Mouse (Mus musculus) olfactory bulb, adult 2 months (tissue): ENCODE measurements around the gene Gm28048.

ENCODE experiments used
- CTCF ChIP-seq: fragments of 200-500 bp; IDR thresholded peaks from 2 replicates; pipeline ENCODE4 v1.5.1; 2012; ENCODE audit warnings: low read depth, mild to moderate bottlenecking, low read length, moderate library complexity; ENCODE audit not compliant: insufficient read depth
- POLR2A ChIP-seq: fragments of 200-500 bp; IDR thresholded peaks from 2 replicates; pipeline ENCODE4 v1.6.1; 2012; ENCODE audit warnings: mild to moderate bottlenecking, low read depth, low read length, moderate library complexity; ENCODE audit not compliant: insufficient read depth

DNA sequence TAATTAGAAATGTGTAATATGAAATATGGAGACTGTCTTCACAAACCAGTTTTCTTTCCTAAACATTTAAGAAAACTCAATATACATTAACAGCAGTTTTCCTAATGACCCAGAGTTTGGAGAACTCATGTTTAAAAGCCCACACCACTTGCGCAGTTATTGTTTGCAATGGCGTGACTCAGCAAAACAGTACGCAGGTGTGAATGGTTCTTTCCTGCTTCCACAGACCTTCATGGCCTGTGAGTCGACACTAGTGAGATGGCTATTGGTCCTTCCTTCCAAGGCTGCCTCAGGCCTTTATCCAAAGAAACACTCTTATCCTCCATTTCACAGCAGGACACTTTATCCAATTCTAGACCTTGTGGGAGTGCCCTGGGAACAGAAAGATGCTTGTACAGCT, 84.2 kb downstream of the Gm28048 start:
- TF ChIP-seq CTCF = no peak
- no peak for TF ChIP-seq POLR2A
